Mouse (Mus musculus) 3134 (cell line): Measurements from ENCODE around the gene Bcl7a.

ENCODE experiments used
- DNase-seq: peaks from one replicate; pipeline ENCODE4 v3.0.0-alpha.2; 2011; ENCODE audit warnings: low spot score; ENCODE audit not compliant: insufficient read length; ENCODE audit errors: extremely low read depth

The Bcl7a gene

GRCm38 (mm10) chr5:123412193-123412592 is 68.6 kb downstream of the Bcl7a start:
- no peak for DNase-seq

- DNase-seq: no peak
These were observed 70.3 kb downstream of the Bcl7a start for GRCm38 (mm10) chr5:123413866-123414363.

GRCm38 (mm10) chr5:123416149-123416548 is 72.5 kb downstream of the Bcl7a start:
- DNase-seq: no peak

- DNase-seq: no peak
These were observed 73.2 kb downstream of the Bcl7a start for GRCm38 (mm10) chr5:123416566-123417518.

- DNase-seq: no peak
These were observed 80.3 kb downstream of the Bcl7a start for GRCm38 (mm10) chr5:123423885-123424284.
